Mouse (Mus musculus): ENCODE results near the gene Etl4.

The Etl4 gene

GRCm38 (mm10) chr2:20779484-20780381 lies 870.2 kb downstream of the Etl4 start:
- in situ Hi-C loops (cut with MboI; ENCODE audit: unreplicated experiment in 2 of 2), result loop anchor here (5.0 to 10.0 kb wide), 2 partner anchors 1362 to 1365 kb away; no protein-coding TSS in a partner anchor

DNA sequence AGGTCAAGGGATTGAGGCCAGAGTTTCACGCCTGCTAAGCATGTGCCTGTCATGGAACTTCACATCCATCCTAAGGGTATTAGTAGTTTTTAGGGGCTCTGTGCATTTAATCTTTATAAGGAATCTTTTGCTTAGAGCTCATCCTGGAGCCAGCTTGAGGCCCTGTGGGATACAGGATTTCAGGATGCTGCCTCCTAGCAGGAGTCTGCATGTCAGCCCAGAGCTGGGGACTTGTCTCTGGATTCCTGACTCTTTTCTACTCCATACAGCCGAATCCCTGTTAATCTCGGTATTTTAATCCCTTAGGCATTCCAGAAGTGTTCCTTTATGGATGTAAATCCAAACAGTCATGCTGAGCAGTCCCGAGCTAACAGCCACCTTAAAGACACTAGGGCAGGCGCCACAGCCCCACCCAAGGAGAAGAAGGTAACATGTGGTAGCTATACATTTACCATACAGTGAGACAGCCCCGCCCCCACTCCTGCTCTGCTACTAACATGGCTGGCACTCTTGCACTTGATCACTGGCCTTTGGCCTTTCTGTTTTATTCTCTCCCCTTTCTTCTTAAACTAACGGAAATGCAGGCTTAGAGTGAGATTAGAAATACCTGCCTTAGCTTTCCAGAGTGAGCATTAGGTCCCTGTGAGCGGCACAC lies 891.8 kb downstream of the Etl4 start:
- in situ Hi-C loops (cut with MboI; ENCODE audit: unreplicated experiment in 2 of 2), result no loop called here

DNA sequence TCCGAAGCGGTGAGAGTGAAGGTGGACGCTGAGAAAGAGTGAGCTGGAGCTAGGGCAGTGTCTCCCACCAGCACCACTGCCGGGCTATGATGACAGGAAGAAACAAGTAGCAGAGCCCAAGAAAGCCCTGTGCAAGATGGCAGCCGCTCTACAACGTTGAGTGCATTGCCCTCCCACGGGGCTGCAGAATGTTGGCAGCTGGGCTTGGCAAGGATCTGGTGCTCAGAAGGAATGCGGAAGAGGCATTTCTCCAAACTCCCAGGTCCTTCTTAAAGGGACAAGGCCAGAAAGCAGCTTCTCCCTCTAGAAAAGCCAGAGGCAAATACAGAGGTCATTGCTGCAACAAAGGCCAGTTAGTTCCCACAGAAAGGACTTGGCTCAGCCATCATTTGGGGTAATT lies 901.9 kb downstream of the Etl4 start:
- in situ Hi-C loops (cut with MboI; ENCODE audit: unreplicated experiment in 2 of 2), result no loop called here

DNA sequence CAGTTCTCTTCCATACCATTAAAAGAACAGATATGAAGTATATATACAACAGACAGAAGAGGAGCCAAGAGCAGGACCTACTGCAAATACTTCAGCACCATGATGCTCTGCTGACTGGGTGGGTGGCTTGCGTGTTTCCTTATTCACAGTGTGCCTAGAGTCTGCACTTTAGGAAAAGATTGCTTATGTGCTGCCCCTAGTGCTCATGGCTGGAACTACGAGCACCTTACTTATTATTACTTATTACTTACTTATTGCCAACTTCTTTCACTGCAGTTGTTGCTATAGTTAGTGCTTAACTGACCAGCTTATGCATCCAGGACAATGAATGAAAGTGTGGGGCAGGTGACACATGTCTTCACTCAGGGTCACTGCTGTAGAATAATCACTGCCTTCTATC lies 904.4 kb downstream of the Etl4 start:
- in situ Hi-C loops (cut with MboI; ENCODE audit: unreplicated experiment in 2 of 2), result no loop called here

- in situ Hi-C loops (cut with MboI; ENCODE audit: unreplicated experiment in 2 of 2), result no loop called here
Measured at GRCm38 (mm10) chr2:20818226-20818625, 908.6 kb downstream of the Etl4 start.

DNA sequence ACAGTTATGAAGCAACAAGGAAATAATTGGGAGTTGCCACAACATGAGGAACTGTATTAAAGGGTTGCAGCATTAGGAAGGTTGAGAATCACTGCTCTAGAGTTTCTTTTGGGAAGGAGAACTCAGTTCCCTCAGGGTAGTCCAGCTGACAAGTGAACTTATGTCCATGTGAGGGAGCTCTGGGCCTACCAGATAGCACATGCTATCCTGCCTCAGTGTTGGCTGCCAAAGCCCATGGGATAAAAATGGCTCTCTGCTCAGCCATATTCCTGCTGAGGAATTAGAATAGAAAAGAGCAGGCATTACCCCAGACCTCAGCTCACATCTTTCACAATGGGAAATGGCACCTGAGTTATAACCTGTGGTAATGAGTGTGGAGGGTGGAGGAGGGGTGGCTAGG lies 916.7 kb downstream of the Etl4 start:
- in situ Hi-C loops (cut with MboI; ENCODE audit: unreplicated experiment in 2 of 2), result no loop called here

DNA sequence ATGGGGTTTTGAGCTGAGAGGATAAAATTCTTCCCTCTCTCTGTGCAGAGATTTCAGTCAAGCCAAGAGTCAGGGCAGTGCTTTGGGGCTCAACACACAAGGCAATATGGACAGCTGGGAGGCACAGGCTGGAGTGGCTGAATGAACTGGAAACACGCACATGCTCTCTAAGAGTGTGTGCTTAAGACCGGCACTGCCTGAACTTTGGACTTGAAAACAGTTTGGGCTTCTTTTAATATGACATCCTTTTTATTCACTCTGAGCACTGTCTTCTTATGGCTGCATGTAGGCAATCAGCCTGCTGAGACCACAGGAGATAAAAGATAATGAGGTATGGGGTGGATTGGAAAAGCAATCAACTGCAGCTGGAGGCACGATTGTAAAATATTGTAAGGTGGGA lies 921.3 kb downstream of the Etl4 start:
- in situ Hi-C loops (cut with MboI; ENCODE audit: unreplicated experiment in 2 of 2), result no loop called here

- in situ Hi-C loops (cut with MboI; ENCODE audit: unreplicated experiment in 2 of 2), result no loop called here
Measured at GRCm38 (mm10) chr2:20831608-20832406, 922.2 kb downstream of the Etl4 start.

DNA sequence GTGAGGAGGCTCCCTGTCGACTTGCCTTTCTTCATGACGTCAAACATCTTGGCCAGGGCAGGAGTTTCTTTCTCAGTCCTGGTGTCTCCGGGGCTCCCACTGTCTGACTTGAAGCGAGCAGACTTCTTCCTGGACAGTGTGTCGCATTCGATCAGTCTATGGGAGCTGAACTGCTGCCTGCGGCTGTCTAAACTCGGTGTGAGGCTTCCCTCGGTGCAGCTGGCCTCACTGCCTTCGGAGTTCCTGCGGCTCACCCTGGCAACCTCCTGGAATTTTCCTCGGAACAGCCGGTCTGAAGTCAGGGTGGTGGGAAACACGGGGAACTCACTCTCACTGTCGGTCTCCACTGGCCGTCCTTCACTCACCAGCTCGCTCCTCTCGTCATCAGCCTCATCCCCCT lies 939.8 kb downstream of the Etl4 start:
- in situ Hi-C loops (cut with MboI; ENCODE audit: unreplicated experiment in 2 of 2), result no loop called here
